Mouse (Mus musculus) gastrocnemius, postnatal 4 days (tissue): ENCODE measurements around the gene Ttll7. TPM values are rescaled to one million over a fixed set of nuclear protein-coding genes. Genes with fewer than 3 reads are reported as not detected.

Experiments
- DNase-seq, 2 experiments: peaks; one replicate each; pipeline ENCODE4 v3.0.0; 2021 to 2022; ENCODE audit warnings: low spot score in 2 of 2, mixed read lengths in 2 of 2
- total RNA-seq, 2 experiments: library from RNA; stranded (reverse); gene quantifications; 2 replicates each; pipeline ENCODE4 v1.2.3; 2021

Ttll7 gene
- total RNA-seq, 2 experiments from 2014 or later = 7.7 to 9.2 TPM

DNA sequence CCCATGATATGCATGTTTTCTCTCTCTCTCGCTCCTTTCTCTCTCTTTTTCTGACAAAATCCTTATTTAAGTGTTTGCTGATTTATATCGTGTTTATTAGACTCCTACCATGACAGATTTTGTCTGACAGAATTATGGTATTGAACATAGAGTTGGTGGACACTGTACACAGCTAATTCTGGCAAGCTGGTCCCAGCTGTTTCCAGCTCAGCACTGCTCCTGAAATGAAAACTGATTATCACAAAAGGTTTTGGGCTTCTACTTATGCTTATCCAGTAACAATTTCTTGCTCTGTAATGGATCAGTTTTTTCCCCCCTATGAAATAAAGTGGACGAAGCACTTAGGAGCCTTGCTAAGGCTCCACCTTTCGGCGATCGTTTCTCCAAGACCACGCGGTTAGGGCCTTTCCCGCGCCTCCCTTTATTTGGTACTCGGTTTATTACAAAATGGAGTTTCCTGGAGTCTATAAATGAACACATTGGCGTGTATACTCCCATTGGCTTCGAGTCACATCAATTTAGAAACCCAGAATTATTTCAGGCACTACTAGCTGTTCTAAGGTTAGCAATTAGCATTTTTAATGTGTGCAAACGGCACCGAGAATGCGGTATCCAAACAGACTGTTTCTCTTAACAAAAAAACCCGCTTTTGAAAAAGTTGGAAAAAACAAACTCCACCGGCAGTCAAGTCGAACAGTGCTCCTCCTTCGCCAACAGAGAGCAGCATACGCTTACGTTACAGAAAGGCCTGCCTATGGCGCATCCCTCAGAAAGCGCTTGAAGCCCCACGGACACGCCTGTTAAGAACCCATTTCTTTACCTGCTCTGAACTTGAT is 141.9 kb downstream of the Ttll7 start:
- peak in 1 of 2 experiments; percentile 43 for DNase-seq

DNA sequence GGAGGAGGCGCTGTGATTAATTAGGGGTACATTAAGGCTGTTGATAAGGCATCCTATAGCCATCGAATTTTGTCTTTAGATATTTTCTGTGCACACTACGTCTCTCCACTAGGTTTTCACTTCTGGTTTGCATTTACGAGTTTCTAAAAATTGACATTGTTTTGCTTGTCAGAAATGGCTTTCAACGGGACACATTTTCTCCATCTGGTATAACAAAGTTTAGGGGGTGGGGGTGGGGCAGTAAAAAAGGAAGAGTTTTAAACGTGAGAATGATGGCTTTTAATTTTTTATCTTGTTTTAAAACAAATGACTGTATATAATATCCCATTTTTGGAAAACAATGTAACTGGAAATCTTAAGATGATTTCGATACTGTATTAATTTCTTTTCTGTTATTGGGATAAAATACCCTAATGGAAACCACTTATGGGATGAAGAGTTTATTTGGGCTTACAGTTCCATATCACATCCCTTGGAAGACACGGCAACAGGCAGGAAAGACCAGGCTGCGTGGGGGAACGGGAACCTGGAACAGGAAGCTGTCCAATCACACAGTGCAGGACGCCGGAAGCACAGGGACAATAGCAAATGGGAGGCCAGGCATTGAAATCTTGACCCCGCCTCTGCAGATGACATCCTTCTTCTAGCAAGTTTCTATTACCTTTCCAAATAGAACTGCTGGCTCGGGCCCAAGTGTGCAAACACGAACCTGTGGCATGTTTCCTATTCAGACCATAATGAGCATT is 142.7 kb downstream of the Ttll7 start:
- DNase-seq = no peak

DNA sequence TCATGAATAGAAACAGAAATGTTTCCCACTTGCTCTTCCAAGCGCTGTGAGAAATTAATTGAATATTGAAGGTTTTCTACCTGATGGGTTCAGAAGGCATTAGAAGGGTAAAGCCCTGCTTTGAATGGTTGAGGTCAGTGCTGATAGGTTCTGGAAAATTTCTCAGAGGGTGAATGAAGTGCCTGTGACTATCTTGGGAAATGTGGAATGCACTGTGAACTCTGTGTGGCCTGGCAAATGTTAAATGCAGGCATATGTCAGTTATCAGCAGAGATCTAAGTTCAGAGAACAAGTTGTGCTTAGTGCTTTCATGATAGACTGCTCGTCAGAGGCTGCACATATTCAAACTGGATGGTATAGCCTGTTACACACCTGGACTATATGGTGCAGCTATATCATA is 147.0 kb downstream of the Ttll7 start:
- DNase-seq = no peak

DNA sequence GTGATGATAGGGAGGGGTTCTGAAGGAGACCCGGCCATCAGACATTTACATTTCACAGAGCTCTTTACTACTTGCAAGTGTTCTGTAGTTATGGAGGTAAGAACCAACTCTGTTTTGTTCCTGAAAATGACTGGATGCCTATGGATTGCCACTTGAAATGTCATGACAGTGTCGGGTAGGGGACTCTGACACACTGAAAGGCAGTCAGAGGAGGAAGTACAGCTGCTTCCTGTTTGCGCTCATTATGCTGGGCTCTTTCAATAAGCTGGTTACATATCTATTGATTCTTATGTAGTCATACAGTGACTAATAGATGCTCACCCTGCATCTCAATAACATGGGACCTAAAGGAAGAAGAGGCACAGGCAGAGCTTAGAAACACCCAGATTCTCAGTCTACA is 148.8 kb downstream of the Ttll7 start:
- no peak for DNase-seq

DNA sequence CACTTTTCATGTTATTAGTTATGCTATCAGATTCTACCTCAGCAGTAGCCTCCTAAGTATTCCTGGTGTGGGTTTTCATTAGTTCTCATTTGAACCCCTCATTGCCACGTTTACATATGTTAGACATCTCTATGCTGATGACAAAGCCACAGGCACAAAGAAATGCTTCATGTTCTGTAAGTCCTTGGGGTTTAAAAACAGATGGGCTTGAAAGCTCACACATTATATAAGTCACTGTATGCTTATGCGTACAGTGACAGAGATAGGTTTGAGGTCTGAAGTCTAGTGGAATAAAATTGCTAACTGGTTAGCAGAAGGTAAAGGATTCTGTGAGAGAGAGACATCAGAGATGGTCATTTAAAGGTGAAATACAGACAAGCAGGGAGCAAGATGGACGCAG is 149.4 kb downstream of the Ttll7 start:
- DNase-seq = no peak

DNA sequence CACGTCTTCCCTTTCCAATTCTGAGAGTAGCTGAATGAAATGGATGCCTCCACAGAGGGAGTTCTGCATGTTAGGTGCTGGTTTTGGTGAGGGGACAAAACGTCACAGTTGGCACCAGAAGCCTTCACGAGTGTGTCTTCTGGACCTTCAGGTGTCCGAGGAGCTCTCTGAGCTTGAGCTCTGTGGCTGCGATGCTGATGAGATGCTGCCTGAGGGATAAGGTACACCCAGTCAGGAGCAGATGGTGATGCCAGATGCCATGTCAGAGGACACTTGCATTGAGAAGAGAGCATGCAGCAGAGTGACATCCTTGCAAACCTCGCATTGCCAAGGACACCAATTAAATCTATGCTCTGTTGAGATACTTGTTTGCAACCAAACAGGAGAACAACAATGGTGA is 164.3 kb downstream of the Ttll7 start:
- DNase-seq = no peak

DNA sequence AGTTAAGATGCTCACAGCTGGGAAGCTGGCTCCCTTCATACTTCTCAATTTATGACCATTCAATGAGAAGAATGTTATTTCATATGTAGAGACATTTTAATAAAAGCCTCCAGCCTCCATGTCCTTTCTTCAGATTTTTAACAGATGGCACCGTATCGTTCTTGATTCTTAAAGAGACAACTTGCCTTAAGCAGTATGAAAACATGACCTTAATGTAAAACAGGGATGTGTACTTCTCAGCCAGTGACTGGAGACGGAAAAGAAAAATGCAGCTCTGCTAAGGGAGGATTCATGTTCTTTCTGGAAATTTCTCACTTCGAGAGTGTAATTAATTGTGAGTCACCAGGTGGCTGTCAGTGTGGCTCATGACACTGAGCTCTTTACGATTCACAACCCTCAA is 167.3 kb downstream of the Ttll7 start:
- DNase-seq = no peak

DNA sequence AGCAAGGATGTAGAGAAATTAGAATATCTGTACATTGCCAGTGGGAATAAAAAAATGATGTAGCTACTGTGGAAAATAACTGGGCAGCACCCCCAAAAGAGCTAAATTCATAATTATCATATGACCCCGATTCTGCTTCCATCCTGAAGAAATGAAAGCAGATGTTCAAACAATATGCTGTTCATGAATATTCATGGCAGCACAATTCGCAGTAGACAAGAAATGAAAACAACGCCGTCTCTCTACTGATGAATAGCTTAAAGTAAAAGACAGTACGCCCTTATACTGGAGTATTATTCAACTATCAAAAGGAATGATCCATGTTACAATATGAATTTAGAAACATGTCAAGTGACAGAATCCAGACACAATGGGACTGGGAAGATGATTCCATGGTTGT is 174.1 kb downstream of the Ttll7 start:
- no peak for DNase-seq

DNA sequence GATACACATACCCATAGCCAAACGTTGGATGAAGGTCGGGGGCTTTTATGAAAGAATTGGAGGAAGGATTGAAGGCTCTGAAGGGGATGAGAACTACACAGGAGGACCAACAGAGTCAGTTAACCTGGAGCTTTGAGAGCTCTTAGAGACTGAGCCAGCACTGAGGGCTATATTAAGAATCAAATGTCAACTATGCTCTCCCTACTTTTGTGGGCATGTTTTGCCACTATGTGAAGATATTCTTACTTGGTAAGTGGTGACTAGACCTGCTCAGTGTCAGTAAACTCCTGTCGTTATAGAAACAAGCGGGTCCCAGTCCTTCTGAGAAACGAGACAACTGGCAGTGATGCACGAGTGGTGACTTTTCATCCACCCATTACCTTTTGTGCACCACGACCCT is 176.2 kb downstream of the Ttll7 start:
- DNase-seq = no peak

DNA sequence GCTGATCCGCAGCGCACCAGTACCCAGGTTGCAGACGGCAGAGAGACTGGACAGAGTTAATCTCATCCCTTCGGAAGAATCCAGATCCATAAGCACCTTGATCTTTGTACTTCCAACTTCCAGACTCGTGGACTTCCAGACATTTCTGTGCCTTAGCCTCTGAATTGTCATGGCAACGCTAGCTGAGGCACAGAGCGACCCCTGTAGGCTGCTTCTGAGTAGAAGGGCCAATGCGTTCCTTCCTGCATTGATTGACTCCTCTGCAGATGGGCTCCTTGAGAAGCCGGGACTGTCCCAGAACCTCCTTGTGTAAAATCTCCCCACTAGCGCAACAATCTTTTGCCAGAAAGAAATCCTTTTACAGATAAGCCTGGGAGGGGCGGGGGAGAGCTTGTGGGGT is 177.6 kb downstream of the Ttll7 start:
- DNase-seq = no peak

DNA sequence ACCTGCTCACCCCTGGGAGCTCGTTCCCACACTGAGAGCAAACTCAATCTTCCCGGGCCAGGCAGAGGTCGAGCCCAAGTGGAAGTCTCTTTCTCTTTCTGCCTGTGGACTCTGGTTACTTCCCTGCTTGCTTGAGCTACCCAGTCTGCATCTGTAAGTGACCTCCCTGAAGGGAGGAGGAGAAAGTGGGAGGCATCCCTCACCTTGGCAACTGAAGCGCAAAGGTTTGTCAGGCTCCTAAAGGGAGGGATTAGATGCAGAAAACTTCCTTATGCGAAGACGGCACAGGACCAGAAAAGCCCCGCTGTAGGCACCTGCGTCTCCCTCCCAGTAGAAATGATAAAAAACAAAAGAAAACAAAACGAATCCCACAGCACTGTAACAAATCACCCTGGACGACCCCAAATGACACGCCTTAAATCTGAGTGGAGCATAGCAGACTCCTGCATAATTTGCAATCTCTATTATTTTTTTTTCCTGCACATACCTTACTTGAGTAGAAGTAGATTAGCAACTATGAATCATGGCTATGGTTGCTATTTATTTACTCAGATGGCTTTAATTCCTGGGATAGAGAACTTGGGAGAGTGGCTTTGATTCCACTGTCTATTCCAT is 178.2 kb downstream of the Ttll7 start:
- no peak for DNase-seq

Other genes starting within 250 kb of the Ttll7 start
- under 1 TPM; 0.10 to 0.12 TPM for gene Dnase2b, start 236.8 kb upstream of the Ttll7 start, total RNA-seq
- gene 4930503B20Rik, start 201.1 kb upstream of the Ttll7 start, total RNA-seq = not detected
- 1 to 10 TPM in 1 of 2 experiments, under 1 TPM in 1; 0.86 to 1.1 TPM for gene Samd13, start 166.8 kb upstream of the Ttll7 start, total RNA-seq
- 10 to 100 TPM; 72.9 to 76.0 TPM for gene Prkacb, start 39.4 kb upstream of the Ttll7 start, total RNA-seq